Mouse (Mus musculus) CD4-positive helper T cell, adult 2 months (primary cell): ENCODE results near the gene Gosr1.
A peak's percentile ranks its signal among the peaks of the same experiment; 100 is the strongest.
"Not testable (repeated sequence)": the region's sequence is repeated elsewhere in the genome, so short reads cannot be mapped to it uniquely, and the experiment has no call there.

Experiments used
- DNase-seq: peaks from one replicate; pipeline ENCODE4 v3.0.0-alpha.2; 2012; ENCODE audit warnings: low read depth, missing footprints, low spot score

The Gosr1 gene

DNA sequence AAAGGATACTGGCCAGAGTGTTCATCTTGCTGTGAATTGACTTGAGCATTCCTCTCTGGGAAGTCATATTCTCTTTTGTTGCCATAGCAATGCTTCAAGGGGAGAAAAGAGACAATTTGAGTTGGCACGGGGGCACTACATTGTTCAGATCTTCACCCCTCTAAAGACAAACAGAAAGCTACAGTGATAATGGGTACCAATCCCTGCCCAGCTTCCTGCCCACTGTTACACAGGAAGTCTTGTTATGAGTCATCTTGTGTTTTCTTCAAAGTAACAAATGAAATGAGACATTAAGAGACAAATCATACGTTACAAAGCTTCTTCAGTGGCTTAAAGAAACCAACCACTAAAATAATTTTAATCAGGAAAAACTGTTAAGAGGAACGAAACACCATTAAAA, 28.8 kb downstream of the Gosr1 start:
- DNase-seq, result peak; percentile 85

GRCm38 (mm10) chr11:76730650-76731049, 32.7 kb downstream of the Gosr1 start:
- DNase-seq, result no peak

- no peak for DNase-seq
Measured at GRCm38 (mm10) chr11:76728093-76728492, 35.3 kb downstream of the Gosr1 start.

- DNase-seq, result no peak
Measured at GRCm38 (mm10) chr11:76723911-76724310, 39.5 kb downstream of the Gosr1 start.

- DNase-seq, result no peak
Measured at GRCm38 (mm10) chr11:76717000-76717399, 46.4 kb downstream of the Gosr1 start.

- no peak for DNase-seq
Measured at GRCm38 (mm10) chr11:76709625-76710452, 53.5 kb downstream of the Gosr1 start.

DNA sequence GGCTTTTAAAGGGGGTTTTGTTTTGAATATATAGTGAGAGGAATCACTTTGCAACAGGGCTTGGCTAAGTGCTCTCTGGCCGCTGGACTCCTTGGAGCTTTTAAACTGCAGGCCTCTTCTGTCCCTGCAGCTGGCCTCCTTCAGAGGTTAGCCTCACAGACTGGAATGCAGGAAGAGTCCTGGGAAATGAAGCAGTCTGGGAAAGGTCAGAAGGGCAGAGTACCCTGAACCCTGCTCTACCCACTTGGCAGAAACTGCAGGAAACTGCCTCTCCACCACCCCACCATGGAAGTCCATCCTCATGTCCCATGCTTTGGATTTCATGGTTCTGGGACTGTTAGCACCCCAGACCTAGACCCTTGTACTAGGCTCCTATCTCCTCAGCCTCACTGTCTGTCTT, 54.5 kb downstream of the Gosr1 start:
- DNase-seq, result no peak

DNA sequence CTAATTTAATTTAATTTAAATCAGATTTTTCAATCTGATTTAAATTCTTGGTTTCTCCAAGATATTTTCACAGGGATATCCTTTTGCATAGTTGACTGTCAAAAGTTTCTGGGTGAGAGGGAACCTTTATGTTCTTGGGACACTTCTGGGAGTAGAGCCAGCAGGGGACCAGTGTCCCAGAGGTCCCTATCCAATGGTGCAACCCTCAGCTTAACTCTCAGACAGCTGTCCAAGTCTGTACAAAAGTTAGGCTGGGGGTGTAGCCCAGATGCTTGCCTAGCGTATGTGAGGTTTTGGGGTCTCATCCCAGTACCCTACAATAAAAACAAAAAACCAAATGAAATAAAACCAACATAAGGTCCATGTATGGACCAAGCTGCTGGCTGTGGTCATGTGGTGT, 55.3 kb downstream of the Gosr1 start:
- DNase-seq, result no peak

DNA sequence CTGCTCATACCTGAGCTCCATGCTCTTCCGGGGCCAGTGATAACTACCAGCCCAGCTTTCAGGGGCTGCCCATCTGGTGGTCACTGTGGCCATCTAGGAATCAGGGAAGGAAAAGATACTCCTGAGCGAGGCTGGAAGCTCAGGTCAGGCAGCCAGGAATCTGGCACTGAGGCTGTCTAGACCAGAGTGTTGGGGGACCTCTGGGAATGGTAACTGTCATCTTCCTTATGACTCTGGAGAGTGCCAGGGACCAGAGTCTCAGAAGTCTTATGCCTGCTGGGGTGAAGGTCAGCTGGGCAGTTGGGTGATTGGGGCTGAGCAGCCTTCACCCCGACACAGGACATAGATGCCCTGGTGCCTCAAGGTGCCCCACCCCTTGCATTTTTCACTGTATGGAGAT, 55.7 kb downstream of the Gosr1 start:
- DNase-seq, result no peak

GRCm38 (mm10) chr11:76699626-76700025, 63.8 kb downstream of the Gosr1 start:
- no peak for DNase-seq

DNA sequence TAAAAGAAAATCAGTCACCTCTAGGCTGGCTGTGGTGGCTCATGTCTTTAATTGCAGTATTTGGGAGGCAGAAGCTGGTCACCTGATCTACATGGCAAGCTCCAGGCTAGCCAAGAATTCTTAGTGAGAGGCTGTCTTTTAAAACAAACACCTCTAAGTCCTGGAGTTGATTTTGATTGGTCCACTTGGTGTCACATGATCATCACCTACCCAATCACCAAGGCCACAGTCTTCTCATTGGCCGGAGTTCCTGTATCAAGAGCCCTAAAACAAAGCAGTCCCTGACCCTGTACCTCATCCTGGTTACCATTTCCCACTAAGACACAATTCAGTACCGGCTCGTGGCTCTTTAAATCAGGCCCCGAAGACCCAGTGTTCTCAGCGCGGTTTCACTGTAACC, 67.6 kb downstream of the Gosr1 start:
- DNase-seq, result no peak

DNA sequence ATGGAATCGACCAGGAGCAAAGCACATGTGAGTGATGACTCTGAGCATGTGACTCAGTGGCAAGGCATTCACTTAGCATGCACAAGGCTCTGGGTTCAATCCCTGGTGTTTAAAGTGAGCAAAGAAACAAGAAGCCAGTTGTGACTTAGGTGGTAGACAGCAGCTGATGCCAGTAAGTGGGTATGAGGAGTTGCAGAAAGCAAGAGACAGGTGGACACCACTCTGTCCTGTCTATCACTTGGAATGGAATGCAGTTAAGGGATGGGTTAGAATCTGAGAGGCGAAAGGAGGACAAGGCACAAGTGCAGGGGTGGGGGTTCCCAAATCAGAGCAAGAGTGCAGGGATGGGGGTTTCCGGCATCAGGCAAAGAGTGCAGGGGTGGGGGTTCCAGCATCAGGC, 71.3 kb downstream of the Gosr1 start:
- no peak for DNase-seq

DNA sequence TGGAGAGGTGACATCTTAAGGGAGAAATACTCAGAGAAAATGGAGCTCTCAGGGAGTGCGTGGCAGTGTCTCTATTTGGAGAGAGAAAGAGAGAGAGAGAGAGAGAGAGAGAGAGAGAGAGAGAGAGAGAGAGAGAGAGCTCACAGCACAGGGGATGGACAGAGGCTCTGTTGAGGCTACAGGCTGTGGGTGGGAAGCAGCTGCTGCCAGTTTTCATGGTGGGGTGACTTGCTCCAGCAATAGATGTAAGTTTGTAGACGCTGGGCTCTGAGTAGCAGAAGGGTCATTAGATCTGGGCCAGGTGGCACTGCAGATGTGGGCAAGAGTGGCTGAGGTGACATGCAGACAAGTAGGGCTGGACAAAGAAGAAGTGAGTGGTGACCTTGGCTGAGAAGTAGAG, 77.8 kb downstream of the Gosr1 start:
- DNase-seq, result no peak

- not testable (repeated sequence) for DNase-seq
Measured at GRCm38 (mm10) chr11:76679508-76679907, 83.9 kb downstream of the Gosr1 start, which contains the start of gene Trarg1. Gene Trarg1 (plus strand): TSS chr11:76679808.
